Mouse (Mus musculus): ENCODE data around the gene Rnf34. TPM values are rescaled to one million over a fixed set of nuclear protein-coding genes. Genes with fewer than 3 reads are reported as not detected.

The Rnf34 gene
- 27.5 and 31.7 TPM in 2 replicates for polyA plus RNA-seq (2012; rRNA removed)

- peak; percentile 95 to 97 for DNase-seq (ENCODE audit: extremely low spot score in 1 of 2, low spot score in 1 of 2)
Measured at GRCm38 (mm10) chr5:122849521-122850318, at the start of gene Rnf34. Rnf34 (plus strand) TSS chr5:122850048.

GRCm38 (mm10) chr5:122800345-122801010 is 49.4 kb upstream of the Rnf34 start:
- no peak for DNase-seq (ENCODE audit: extremely low spot score in 1 of 2, low spot score in 1 of 2)

- DNase-seq (ENCODE audit: extremely low spot score in 1 of 2, low spot score in 1 of 2), result no peak
Measured at GRCm38 (mm10) chr5:122801684-122802083, 48.2 kb upstream of the Rnf34 start.

- DNase-seq (ENCODE audit: extremely low spot score in 1 of 2, low spot score in 1 of 2), result no peak
Measured at GRCm38 (mm10) chr5:122802706-122803105, 47.1 kb upstream of the Rnf34 start.

GRCm38 (mm10) chr5:122805503-122805902 is 44.3 kb upstream of the Rnf34 start:
- DNase-seq (ENCODE audit: extremely low spot score in 1 of 2, low spot score in 1 of 2), result no peak

GRCm38 (mm10) chr5:122811364-122812079 is 38.3 kb upstream of the Rnf34 start:
- peak in 1 of 2 experiments; percentile 57 for DNase-seq (ENCODE audit: extremely low spot score in 1 of 2, low spot score in 1 of 2)

GRCm38 (mm10) chr5:122812699-122813098 is 37.1 kb upstream of the Rnf34 start:
- no peak for DNase-seq (ENCODE audit: extremely low spot score in 1 of 2, low spot score in 1 of 2)

- DNase-seq (ENCODE audit: extremely low spot score in 1 of 2, low spot score in 1 of 2), result peak; percentile 86 to 94
Measured at GRCm38 (mm10) chr5:122820777-122821523, 28.9 kb upstream of the Rnf34 start, which contains the start of gene Anapc5. Anapc5 (minus strand) TSS chr5:122821339.

GRCm38 (mm10) chr5:122821524-122821885 is 28.3 kb upstream of the Rnf34 start:
- DNase-seq (ENCODE audit: extremely low spot score in 1 of 2, low spot score in 1 of 2), result no peak

GRCm38 (mm10) chr5:122822441-122822840 is 27.4 kb upstream of the Rnf34 start:
- DNase-seq (ENCODE audit: extremely low spot score in 1 of 2, low spot score in 1 of 2), result no peak

GRCm38 (mm10) chr5:122823976-122824375 is 25.9 kb upstream of the Rnf34 start:
- DNase-seq (ENCODE audit: extremely low spot score in 1 of 2, low spot score in 1 of 2), result no peak

GRCm38 (mm10) chr5:122824450-122824849 is 25.4 kb upstream of the Rnf34 start:
- DNase-seq (ENCODE audit: extremely low spot score in 1 of 2, low spot score in 1 of 2), result no peak

GRCm38 (mm10) chr5:122825099-122825498 is 24.7 kb upstream of the Rnf34 start:
- DNase-seq (ENCODE audit: extremely low spot score in 1 of 2, low spot score in 1 of 2), result no peak

- DNase-seq (ENCODE audit: extremely low spot score in 1 of 2, low spot score in 1 of 2), result no peak
Measured at GRCm38 (mm10) chr5:122832536-122832935, 17.3 kb upstream of the Rnf34 start.

- DNase-seq (ENCODE audit: extremely low spot score in 1 of 2, low spot score in 1 of 2), result peak in 1 of 2 experiments; percentile 25
Measured at GRCm38 (mm10) chr5:122832996-122833395, 16.9 kb upstream of the Rnf34 start.

- DNase-seq (ENCODE audit: extremely low spot score in 1 of 2, low spot score in 1 of 2), result no peak
Measured at GRCm38 (mm10) chr5:122841126-122841525, 8.7 kb upstream of the Rnf34 start.

GRCm38 (mm10) chr5:122843799-122844198 is 6.0 kb upstream of the Rnf34 start:
- DNase-seq (ENCODE audit: extremely low spot score in 1 of 2, low spot score in 1 of 2), result no peak

GRCm38 (mm10) chr5:122850319-122851002 is 613 bp downstream of the Rnf34 start:
- DNase-seq (ENCODE audit: extremely low spot score in 1 of 2, low spot score in 1 of 2), result peak in 1 of 2 experiments; percentile 41

GRCm38 (mm10) chr5:122852611-122853010 is 2.8 kb downstream of the Rnf34 start:
- DNase-seq (ENCODE audit: extremely low spot score in 1 of 2, low spot score in 1 of 2), result no peak

GRCm38 (mm10) chr5:122855858-122856257 is 6.0 kb downstream of the Rnf34 start:
- DNase-seq (ENCODE audit: extremely low spot score in 1 of 2, low spot score in 1 of 2), result no peak
